Mouse (Mus musculus) megakaryocyte, embryonic 14.5 days (primary cell): Measurements from ENCODE around the gene Fermt2. TPM values are rescaled to one million over a fixed set of nuclear protein-coding genes. Genes with fewer than 3 reads are reported as not detected.

ENCODE experiments used
- H3K27me3 ChIP-seq: replicated peaks from 2 replicates; pipeline ENCODE3; 2012; ENCODE audit warnings: inconsistent platforms
- H3K36me3 ChIP-seq: replicated peaks from 2 replicates; pipeline ENCODE3; 2012; ENCODE audit warnings: low read length, inconsistent platforms, mixed read lengths
- H3K4me1 ChIP-seq: 2 replicates; pipeline ENCODE4 v1.6.1; 2012; ENCODE audit warnings: inconsistent platforms
- H3K4me3 ChIP-seq: replicated peaks from 2 replicates; pipeline ENCODE3; 2012; ENCODE audit warnings: moderate library complexity, mild to moderate bottlenecking, inconsistent platforms
- H3K9me3 ChIP-seq: 2 replicates; pipeline ENCODE4 v1.6.1; 2012; ENCODE audit warnings: inconsistent platforms
- FLI1 ChIP-seq: IDR thresholded peaks from 2 replicates; pipeline ENCODE4 v1.6.1; 2012; ENCODE audit warnings: low read length, inconsistent platforms, mixed read lengths
- GATA1 ChIP-seq: IDR thresholded peaks from 3 replicates; pipeline ENCODE4 v1.6.1; 2012; ENCODE audit warnings: mixed read lengths, low read length, inconsistent platforms, borderline replicate concordance
- polyA plus RNA-seq: library from polyadenylated mRNA; stranded (reverse); fragments of >175 nt; gene quantifications from 2 replicates; pipeline ENCODE4 v1.2.3, GENCODE M21; 2012; ENCODE audit warnings: low replicate concordance; ENCODE audit not compliant: insufficient read depth

Gene Fermt2
- polyA plus RNA-seq, 1 experiment, result not detected

DNA sequence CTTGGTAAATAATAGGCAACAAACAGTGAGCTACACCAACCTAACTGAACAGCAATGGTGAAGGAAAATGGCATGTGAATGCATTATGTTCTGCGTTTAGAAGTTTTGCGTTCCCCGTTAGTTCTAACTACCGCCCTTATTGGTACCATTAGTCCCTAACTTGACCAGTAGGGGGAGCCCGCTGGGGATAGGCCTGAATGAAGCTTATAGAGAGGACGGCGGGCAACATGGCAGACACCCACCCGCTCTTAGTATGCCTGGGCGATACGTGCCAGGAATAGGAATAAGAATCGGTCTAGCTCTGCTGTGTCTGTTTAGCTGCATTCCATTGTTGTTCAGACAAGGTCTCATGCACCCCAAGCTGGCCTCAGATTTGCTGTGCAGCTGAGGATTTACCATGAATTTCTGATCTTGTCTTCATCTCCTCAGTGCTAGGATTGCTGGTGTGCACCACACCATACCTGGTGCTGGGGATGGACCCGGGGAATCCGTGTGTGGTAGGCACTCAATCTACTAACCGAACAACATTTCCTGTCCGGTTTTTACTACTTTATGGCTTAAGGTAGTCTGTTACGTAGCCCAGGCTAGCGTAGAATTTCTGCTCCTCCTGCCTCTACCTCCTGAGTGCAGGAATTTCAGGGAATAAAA, 21.3 kb upstream of the Fermt2 start:
- no peaks in the 10 kb centered on the region for H3K27me3 ChIP-seq
- H3K4me1 ChIP-seq, result peaks cover 4% of the 10 kb centered on the region; the same call in 1 of the 2 replicates
- no peak overlapping the region for H3K4me3 ChIP-seq
- H3K9me3 ChIP-seq, result peaks cover 4% of the 10 kb centered on the region
- no peak for TF ChIP-seq GATA1
- no peak for TF ChIP-seq FLI1
- no peaks in the 10 kb centered on the region for H3K36me3 ChIP-seq

DNA sequence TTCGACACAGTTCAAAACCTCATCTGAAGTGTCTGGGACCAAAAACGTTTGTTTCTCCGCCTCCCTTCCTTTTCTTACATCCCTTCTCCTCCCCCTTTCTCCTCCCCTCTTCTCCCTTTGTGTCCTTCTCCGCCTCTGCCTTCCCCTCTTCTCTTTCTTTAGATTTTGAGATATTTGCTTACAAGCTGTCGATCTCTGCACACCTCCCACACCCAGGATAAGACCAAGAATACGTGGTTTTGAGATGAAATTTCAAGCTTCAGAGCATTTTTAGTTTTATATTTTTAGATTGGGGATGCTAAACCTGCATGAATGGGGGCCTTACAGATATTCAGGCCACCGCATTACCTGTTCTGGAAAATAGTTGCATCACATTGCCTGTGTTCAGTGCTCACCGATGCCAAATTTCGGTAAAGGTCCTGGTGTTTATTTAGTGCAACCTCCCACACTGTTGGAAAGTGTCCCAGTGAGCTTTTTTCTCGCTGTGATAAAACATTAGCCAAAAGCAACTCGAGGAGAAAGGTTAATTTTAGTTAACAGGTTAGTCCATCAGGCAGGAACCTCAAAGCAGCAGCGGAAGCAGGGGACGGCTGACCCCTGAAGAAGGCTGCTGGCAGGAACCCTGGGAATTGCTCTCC, 20.2 kb upstream of the Fermt2 start:
- Histone ChIP-seq H3K27me3 (peaks cover 4% of the 10 kb centered on the region), H3K36me3 (no peaks in the 10 kb centered on the region), H3K4me1 (peaks cover 4% of the 10 kb centered on the region; the same call in 1 of the 2 replicates), H3K9me3 (peaks cover 4% of the 10 kb centered on the region), H3K4me3 (no peak overlapping the region)
- no peak for TF ChIP-seq GATA1
- TF ChIP-seq FLI1, result no peak

DNA sequence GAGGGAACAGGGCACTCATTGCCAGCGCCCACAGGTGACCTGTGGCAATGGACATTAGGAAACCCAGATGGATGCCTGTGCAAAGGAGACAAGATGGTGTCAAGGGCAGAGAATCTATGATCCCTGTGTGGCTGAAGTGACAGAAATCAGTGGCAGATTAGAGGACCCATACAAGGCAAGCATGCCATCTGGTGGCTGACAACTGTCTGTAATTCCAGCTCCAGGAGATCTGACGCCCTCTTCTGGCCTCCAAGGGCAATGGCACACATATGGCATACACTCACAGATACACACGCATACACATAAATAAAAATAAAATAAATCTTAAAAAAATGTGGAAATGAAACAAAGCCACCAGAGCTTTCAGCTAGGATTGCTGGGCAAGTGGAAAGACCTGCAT, 18.2 kb upstream of the Fermt2 start:
- no peak overlapping the region for H3K4me3 ChIP-seq
- TF ChIP-seq FLI1 (no peak), GATA1 (no peak)

DNA sequence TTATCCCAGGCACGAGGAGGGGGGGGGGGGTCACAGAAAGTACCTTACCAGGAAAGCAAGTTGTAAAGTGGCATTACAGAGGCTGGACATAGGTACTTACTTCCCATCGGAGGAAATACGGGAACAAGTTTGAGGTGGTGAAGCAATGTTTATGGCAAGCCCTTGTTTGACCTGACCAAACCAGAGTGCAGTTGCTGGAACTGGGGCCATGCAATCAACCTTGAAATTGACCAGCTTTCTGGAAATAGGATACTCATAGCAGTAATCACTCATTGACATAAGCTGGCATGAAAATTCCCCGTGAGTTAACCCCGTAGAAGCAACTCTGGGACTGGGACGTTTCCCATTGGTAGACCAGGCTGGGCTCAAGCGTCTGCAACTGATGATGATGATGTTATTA, 15.0 kb upstream of the Fermt2 start:
- TF ChIP-seq FLI1 (no peak), GATA1 (no peak)

More for the DNA sequence above, 18.2 kb upstream of the Fermt2 start:
- H3K4me1 ChIP-seq, result peaks cover 4% of the 10 kb centered on the region; the same call in 1 of the 2 replicates
- H3K27me3 ChIP-seq, result peaks cover 8% of the 10 kb centered on the region
- peaks cover 4% of the 10 kb centered on the region for H3K9me3 ChIP-seq
- H3K36me3 ChIP-seq, result no peaks in the 10 kb centered on the region

DNA sequence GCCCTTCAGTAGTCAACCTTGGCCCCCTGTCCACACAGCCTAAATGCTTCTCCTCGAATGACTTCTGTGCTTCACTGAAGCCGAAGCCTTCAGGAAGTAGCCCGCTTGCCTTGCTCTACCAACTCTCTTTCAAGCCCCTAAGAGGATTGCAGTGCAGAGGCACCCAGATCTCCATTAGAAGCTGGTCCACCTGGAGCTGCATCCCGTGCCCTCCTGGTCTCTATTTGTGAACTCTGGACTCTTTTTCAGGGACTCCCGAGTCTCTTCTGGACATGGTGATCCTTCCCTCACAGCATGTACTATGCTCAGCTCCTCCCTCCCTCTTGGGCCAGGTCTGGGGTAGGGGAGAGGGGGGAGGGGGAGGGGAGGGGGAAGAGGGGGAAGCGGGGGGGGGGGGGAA, 14.1 kb upstream of the Fermt2 start:
- Histone ChIP-seq H3K27me3 (peaks cover 11% of the 10 kb centered on the region), H3K36me3 (no peaks in the 10 kb centered on the region), H3K4me1 (peaks cover 4% of the 10 kb centered on the region; the same call in 1 of the 2 replicates), H3K4me3 (no peak overlapping the region), H3K9me3 (peaks cover 4% of the 10 kb centered on the region)
- TF ChIP-seq GATA1 (no peak), FLI1 (no peak)

More for the DNA sequence above, 15.0 kb upstream of the Fermt2 start:
- peaks cover 11% of the 10 kb centered on the region for H3K27me3 ChIP-seq
- peaks cover 4% of the 10 kb centered on the region for H3K9me3 ChIP-seq
- H3K36me3 ChIP-seq, result no peaks in the 10 kb centered on the region
- H3K4me1 ChIP-seq, result peaks cover under 1% of the 10 kb centered on the region; the same call in 1 of the 2 replicates
- H3K4me3 ChIP-seq, result no peak overlapping the region

DNA sequence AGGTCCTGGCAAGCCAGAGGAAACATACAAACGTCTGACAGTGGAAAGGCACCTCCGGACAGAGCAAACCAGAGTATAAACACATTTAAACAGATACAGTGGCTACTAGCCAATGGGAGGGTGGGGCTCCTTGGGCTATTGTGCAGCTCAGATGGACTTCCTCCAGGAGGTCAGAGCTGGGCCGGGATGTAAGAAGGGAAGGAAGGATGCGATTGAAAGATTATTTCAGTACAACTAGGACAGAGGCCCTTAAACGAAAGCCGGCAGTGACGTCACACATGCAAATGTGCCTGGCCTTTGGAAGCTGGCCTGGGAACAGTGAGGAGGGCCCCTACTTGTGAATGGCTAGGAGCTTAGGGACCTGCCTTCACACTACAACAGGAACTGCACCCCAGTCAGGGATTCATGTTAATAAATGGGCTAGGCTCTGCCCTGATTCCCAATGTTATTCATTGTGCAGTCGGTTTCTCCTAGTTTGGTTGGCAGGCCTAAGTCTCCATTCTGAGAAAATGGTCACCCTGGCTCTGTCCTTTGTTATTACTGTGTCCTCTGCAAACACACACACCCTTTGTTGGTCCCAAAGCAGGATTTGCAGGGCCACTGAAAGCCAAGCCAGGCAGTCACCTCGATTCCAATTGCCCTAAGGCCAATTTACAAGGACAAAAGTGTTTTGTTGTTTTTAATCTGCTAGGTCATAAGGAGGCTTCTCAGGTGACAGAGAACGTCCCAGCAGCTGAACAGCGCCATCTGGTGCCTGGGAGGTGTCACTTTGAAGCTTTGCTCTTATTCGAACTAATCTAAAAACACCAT, 9.9 kb upstream of the Fermt2 start:
- H3K27me3 ChIP-seq, result peaks cover 7% of the 10 kb centered on the region
- no peak overlapping the region for H3K4me3 ChIP-seq
- H3K9me3 ChIP-seq, result no peaks in the 10 kb centered on the region
- peaks cover 4% of the 10 kb centered on the region; the same call in 1 of the 2 replicates for H3K4me1 ChIP-seq
- no peaks in the 10 kb centered on the region for H3K36me3 ChIP-seq
- TF ChIP-seq FLI1, result no peak
- TF ChIP-seq GATA1, result no peak

DNA sequence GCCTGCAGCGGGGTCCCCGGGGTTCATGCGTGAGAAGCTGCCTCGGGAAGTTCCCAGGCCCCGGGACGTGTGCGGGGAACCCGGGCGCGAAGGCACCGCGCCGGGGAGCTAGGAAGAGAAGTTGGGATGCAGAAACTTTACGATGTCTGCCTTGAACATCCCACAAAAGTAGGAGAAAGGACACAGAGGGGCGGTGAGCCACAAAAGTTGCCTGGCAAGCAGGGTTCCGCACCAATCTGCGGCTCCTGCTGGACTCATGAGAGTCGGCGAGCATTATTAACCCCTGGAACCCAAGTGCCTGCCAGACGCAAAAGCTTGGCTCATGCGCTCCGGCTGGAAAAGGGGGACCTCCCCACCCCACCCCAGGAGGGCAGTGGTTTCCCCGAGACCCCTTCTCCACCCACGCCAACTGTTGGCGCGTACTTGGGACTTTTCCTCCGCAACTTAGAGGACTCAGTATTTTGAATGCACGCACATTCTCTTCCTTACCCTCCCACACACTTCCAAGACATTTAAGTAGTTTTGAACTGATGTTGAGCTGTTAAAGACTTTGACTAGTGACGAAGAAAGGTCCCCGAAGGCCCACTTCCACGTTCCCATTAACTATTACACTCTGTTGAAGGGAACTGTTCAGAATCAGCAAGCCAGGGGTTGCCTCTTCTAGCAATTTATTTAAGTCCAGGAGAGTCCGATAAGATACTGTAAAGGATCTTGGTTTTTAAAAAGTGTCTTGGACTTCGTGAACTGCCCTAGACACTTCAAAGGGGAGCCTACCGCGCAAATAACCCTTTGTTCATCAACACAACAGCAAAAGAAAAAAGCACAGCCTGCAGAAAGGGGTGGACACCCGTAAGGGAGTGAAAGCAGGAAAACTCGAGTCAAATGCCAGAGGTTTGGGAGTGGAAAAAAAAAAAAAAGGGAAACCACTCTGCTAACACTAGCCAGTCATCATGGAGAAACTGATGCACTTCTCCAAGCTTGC, 737 bp upstream of the Fermt2 start:
- Histone ChIP-seq H3K27me3 (peaks cover 69% of the 10 kb centered on the region), H3K9me3 (no peaks in the 10 kb centered on the region), H3K4me3 (peak overlapping the region; percentile 46), H3K4me1 (peaks cover 19% of the 10 kb centered on the region), H3K36me3 (no peaks in the 10 kb centered on the region)
- no peak for TF ChIP-seq GATA1

DNA sequence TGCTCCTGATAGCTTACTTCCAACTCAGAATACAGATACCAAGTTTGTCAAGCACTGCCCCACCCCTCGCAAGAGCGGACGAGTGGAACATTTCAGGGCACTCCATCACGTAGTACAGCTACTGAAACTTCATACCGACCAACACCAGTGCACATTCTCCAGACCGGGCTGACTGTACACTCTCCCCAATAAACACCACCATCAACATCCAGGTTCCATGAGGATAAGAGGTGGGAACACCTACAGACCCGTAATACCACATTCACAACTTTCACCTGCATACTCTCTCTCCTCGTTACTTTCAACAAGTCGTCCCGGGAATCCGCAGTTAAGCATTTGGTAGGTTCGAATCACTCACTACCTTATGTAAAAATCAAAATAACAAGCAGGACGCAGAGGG, 1.1 kb downstream of the Fermt2 start:
- H3K36me3 ChIP-seq, result no peaks in the 10 kb centered on the region
- TF ChIP-seq GATA1 (no peak), FLI1 (no peak)
- H3K4me1 ChIP-seq, result peaks cover 19% of the 10 kb centered on the region
- no peaks in the 10 kb centered on the region for H3K9me3 ChIP-seq
- no peak overlapping the region for H3K4me3 ChIP-seq
- peaks cover 66% of the 10 kb centered on the region for H3K27me3 ChIP-seq

DNA sequence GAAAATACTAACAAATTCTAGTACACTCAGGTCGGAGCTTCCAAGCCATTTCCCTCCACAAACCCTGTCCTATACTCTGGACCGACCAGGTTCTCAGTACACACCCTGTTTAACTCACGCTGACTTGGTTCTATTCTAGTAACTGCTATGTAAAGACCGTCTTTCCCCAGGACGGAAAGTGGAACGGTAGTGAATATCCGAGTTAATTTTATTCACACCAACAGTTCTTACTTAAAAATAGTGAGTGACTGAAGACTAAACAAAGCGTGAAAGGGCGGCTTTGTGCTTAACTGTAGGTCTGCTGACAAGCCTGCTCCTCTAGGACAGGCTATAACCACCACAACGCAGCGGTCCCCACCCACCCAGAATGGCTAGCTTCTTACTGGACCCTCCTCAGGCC, 14.1 kb downstream of the Fermt2 start:
- no peak overlapping the region for H3K4me3 ChIP-seq
- H3K4me1 ChIP-seq, result no peaks in the 10 kb centered on the region
- H3K9me3 ChIP-seq, result no peaks in the 10 kb centered on the region
- no peak for TF ChIP-seq FLI1
- TF ChIP-seq GATA1, result no peak
- H3K27me3 ChIP-seq, result peaks cover 2% of the 10 kb centered on the region
- no peaks in the 10 kb centered on the region for H3K36me3 ChIP-seq
